Mouse (Mus musculus) kidney, embryonic 16.5 days (tissue): ENCODE measurements around the gene Irf4. TPM values are rescaled to one million over a fixed set of nuclear protein-coding genes. Genes with fewer than 3 reads are reported as not detected.

Source experiments
- ATAC-seq: fragments of 200-750 bp; cut with Nextera tagmentation; 2 replicates; pipeline ENCODE4 v1.8.0; 2017; ENCODE audit warnings: moderate TSS enrichment; ENCODE audit not compliant: low FRiP score, low TSS enrichment
- H3K27ac ChIP-seq: fragments of 300-500 bp; sonication (generic); 2 replicates; pipeline ENCODE4 v1.5.1; 2014; ENCODE audit warnings: low read length
- H3K27me3 ChIP-seq: fragments of 300-500 bp; sonication (generic); 2 replicates; pipeline ENCODE4 v1.6.1; 2014; ENCODE audit warnings: low read length, control low read depth, mixed read lengths; ENCODE audit not compliant: insufficient read depth
- H3K36me3 ChIP-seq: fragments of 300-500 bp; sonication (generic); 2 replicates; pipeline ENCODE4 v1.6.1; 2014; ENCODE audit warnings: low read length, control low read depth, mixed read lengths; ENCODE audit not compliant: insufficient read depth
- H3K4me1 ChIP-seq: fragments of 300-500 bp; sonication (generic); 2 replicates; pipeline ENCODE4 v1.6.1; 2014; ENCODE audit warnings: low read length, control low read depth, mixed read lengths; ENCODE audit not compliant: insufficient read depth
- H3K4me2 ChIP-seq: fragments of 300-500 bp; sonication (generic); replicated peaks from 2 replicates; pipeline ENCODE4 v1.6.1; 2014; ENCODE audit warnings: low read depth, low read length
- H3K4me3 ChIP-seq: fragments of 300-500 bp; sonication (generic); 2 replicates; pipeline ENCODE4 v1.5.1; 2014; ENCODE audit warnings: mild to moderate bottlenecking, low read length
- H3K9ac ChIP-seq: fragments of 300-500 bp; sonication (generic); replicated peaks from 2 replicates; pipeline ENCODE4 v1.6.1; 2014; ENCODE audit warnings: low read length
- H3K9me3 ChIP-seq: fragments of 300-500 bp; sonication (generic); 2 replicates; pipeline ENCODE4 v1.6.1; 2016; ENCODE audit warnings: low read length, control low read depth
- WGBS: fragments of 180-500 bp; shearing (Covaris S2); extraction: QIAGEN DNeasy Blood & Tissue Kit; methylation state at CpG from one replicate; pipeline ENCODE4 v1.1.7; 2014; 5-methylcytosine and 5-hydroxymethylcytosine counted together
- polyA plus RNA-seq: library from polyadenylated mRNA; unstranded; fragments of >200 nt; fragmentation: Nextera tagmentation; extraction: Ambion mirVana; gene quantifications from 2 replicates; pipeline ENCODE4 v1.2.1, GENCODE M21; 2015

The Irf4 gene
- polyA plus RNA-seq, 1 experiment from 2014 or later: 0.15 TPM

DNA sequence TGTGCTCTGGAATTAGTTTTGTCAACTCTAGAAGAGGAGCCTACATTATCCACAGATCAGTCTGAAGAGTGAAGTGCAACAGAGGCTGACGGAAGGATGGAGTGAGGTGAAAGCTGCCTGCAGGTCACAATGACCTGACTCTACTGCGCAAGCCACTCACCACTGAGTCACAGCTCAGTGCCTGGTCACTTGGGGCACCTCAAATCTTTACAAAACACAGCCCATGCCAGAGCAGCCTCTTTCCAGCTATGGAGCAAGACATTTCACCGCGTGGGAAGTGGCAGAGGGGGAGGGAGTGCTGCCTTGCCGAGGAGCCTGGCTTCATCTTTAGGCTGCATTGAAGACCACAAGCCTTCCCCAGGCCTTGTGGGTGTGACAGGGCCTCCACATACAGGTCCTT lies 65.2 kb downstream of the Irf4 start:
- Histone ChIP-seq H3K9me3 (no peaks in the 10 kb centered on the region), H3K27me3 (no peaks in the 10 kb centered on the region), H3K4me1 (no peaks in the 10 kb centered on the region), H3K4me2 (no peak overlapping the region), H3K36me3 (peaks cover 13% of the 10 kb centered on the region; the same call in 1 of the 2 replicates), H3K9ac (no peak overlapping the region), H3K4me3 (no peak overlapping the region), H3K27ac (no peak overlapping the region)
- 76% methylated on average over 5 of the region's 5 CpGs for WGBS
- ATAC-seq: no peak

Other genes with a start within 250 kb of the Irf4 start
- gene Uqcrfs1, start 203.9 kb upstream of the Irf4 start, polyA plus RNA-seq: 312 and 338 TPM in 2 replicates
- gene Dusp22, start 89.2 kb upstream of the Irf4 start, polyA plus RNA-seq: 19.1 and 20.4 TPM in 2 replicates
- not detected in 2 replicates for gene Hus1b, start 198.5 kb downstream of the Irf4 start, polyA plus RNA-seq
- gene Exoc2, start 224.9 kb downstream of the Irf4 start, polyA plus RNA-seq: 28.1 and 31.3 TPM in 2 replicates
- gene Gm5447, start 225.0 kb downstream of the Irf4 start, polyA plus RNA-seq: not detected in 2 replicates